Mouse (Mus musculus) left cerebral cortex, postnatal 36 days (tissue): ENCODE results near the gene Rgs6. TPM values are rescaled to one million over a fixed set of nuclear protein-coding genes. Genes with fewer than 3 reads are reported as not detected.

Source experiments
- DNase-seq, 2 experiments: peaks; one replicate each; pipeline ENCODE4 v3.0.0; 2021 to 2022; ENCODE audit warnings: low spot score in 2 of 2, mixed read lengths in 1 of 2
- intact Hi-C: fragments of 180-260 bp; cut with DNase I; formaldehyde crosslinking; loops from one replicate; pipeline ENCODE4 v1.15.1; 2025
- total RNA-seq, 2 experiments: library from RNA; stranded (reverse); gene quantifications; 2 replicates each; pipeline ENCODE4 v1.2.3; 2021

Gene Rgs6
- total RNA-seq, 2 experiments from 2014 or later, result 82.4 to 89.1 TPM

DNA sequence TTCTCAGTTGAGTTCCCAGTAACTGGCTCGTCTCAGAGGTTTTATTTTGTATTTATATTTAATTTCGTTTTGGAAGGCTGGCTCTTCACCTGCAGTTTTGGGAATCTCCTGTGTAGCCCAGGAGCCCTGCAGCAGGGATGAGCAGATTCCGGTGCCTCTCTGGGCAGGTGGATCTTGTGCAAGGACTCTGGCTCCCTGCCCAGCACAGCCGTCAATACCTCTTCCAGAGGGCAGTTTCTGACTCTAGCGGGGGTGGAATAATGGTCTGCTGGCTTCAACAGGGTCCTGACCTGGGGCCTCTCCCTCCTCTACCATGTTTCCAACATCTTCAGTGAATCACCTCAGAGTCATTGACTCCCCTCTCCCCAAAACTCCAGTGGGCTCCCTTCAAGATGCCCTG is 616.3 kb downstream of the Rgs6 start:
- intact Hi-C loops, result no loop called here

DNA sequence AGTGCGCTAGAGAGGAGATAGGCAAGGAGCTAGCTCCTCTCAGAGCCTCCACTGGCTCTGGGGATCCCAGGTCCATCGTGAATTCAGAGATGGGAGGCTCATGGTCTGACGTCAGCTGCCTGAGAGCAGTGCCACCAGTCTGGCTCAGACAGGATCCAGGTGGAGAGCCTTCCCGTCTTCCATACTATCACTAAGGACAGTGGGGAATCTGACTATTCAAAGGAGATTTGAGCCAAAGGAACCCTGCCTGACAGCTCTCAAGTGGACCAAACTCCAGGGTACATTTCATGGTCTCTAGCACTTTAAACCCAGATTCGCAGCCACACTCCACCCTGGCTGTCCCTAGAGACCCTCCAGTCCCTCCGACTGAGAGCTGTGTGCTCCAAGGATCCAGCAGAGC is 618.8 kb downstream of the Rgs6 start:
- DNase-seq, result no peak
- intact Hi-C loops, result no loop called here

More for the DNA sequence above, 616.3 kb downstream of the Rgs6 start:
- DNase-seq, result no peak

DNA sequence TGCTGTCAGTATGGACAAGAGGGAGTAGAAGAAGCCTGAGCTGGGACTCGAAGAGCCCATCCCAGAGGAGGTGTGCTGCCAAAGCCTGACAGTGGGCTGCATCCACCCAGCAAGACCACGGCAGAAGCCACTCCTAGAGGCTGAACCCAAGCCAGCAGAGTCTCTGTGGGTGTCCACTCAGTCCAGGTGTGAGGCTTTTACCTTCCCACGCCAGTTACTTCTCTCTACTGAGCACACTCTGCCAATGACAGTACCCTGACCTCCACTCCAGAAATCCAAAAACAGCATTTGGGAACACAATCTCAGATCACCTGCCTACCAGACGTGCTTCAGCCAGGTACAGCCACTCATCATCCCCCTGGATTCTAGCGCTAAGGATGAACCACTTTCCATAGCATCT is 619.4 kb downstream of the Rgs6 start:
- intact Hi-C loops, result no loop called here
- DNase-seq, result no peak

DNA sequence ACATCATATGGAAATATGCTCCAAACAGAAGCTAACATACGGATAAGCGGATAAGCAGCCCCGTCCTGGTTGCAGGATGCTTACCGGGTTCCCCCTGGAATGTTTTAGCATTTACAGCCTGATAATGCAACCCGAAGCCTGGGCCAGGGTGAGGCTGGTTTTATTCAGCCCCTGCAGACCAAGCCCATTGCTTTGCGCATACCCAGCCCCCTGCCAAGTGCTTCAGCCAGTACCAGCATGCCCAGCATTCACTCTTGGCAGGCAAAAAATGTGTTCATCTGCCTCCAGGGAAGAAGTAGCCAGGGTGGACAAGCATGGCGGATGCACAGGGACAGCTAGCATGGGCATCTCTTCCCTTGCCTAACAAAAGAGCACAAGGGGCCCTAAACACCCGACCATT is 619.9 kb downstream of the Rgs6 start:
- DNase-seq, result no peak
- intact Hi-C loops, result no loop called here

DNA sequence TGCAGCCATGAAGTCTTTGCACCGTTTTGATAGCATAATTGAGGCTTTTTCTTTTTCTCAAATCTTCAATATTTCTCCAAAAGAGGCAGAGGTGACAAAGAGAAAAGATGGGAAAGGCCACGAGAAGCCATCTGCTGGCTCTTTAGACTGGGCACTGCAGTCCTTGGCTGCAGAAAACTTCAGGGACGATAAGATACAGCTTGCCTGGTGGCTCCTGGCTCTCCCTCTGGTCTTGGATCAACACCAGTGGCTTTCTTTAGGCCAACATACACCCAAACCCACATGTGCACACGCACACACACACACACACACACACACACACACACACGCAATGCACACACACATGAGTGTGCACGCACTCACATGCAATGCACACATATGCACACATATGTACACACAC is 620.7 kb downstream of the Rgs6 start:
- no peak for DNase-seq
- intact Hi-C loops, result no loop called here

GRCm38 (mm10) chr12:83209461-83209860 is 621.4 kb downstream of the Rgs6 start:
- intact Hi-C loops, result no loop called here

DNA sequence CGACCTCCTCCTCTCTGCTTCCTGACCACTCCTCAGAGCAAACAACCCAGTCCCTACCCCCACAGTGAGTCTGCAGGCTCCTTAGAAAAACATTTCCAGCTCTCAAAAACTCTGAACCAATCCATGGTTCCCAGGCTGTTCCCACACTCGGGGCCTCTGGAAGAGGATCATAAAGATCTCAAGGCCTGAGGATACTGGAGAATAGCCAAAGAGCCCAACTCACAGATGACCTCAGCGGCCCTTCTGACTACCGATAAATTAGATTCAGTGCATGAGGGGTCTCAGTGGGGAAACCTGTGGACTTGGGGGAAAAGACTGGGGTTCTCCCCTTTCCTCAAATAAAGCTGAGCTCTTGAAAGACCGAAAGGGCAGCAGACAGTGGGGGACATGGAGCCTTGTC is 622.2 kb downstream of the Rgs6 start:
- intact Hi-C loops, result no loop called here
- DNase-seq, result no peak

More at GRCm38 (mm10) chr12:83209461-83209860, 621.4 kb downstream of the Rgs6 start:
- DNase-seq, result no peak

DNA sequence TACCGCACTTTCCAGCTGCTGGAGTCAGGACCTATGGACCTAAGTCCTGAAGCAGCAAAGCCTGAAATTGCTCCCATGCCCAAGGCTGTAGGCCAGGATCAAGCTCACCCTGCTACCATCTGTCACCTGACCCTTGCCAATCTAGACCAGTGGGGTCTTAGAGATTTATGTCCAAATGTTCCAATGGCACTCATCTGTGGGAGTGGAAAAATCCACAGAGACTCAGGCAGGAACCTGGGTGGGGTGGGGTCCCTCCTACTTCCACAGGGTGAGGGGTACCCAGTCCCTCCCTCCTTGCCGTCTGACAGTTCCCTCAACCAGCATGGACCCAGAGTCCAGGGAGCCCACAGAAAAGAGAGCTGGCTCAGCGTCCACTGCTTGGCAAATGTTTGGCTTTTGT is 622.6 kb downstream of the Rgs6 start:
- intact Hi-C loops, result no loop called here
- no peak for DNase-seq

GRCm38 (mm10) chr12:83211146-83211822 is 623.2 kb downstream of the Rgs6 start:
- no peak for DNase-seq
- intact Hi-C loops, result no loop called here
